Mouse (Mus musculus) layer of hippocampus, adult 2 months (tissue): ENCODE results near the gene Ampd1. TPM values are rescaled to one million over a fixed set of nuclear protein-coding genes. Genes with fewer than 3 reads are reported as not detected.
"Not testable (repeated sequence)": the region's sequence is repeated elsewhere in the genome, so short reads cannot be mapped to it uniquely, and the experiment has no call there.

ENCODE experiments used
- DNase-seq, 2 experiments: peaks; one replicate each; pipeline ENCODE4 v3.0.0; 2022; ENCODE audit warnings: low spot score in 2 of 2
- H3K27ac ChIP-seq: fragments of 200-600 bp; 2 replicates; pipeline ENCODE4 v1.8.1; 2022
- H3K4me3 ChIP-seq: fragments of 200-600 bp; 2 replicates; pipeline ENCODE4 v1.8.1; 2022; ENCODE audit warnings: mild to moderate bottlenecking
- CTCF ChIP-seq: fragments of 200-600 bp; conservative IDR thresholded peaks from 2 replicates; pipeline ENCODE4 v1.8.1; 2022; ENCODE audit warnings: antibody characterized with exemption, mild to moderate bottlenecking, moderate library complexity
- total RNA-seq, 2 experiments: library from RNA; stranded (reverse); gene quantifications; 2 replicates each; pipeline ENCODE4 v1.2.3; 2021

Gene Ampd1
- total RNA-seq, 2 experiments from 2014 or later: not detected

GRCm38 (mm10) chr3:103126138-103126537, 52.3 kb downstream of the Ampd1 start:
- Histone ChIP-seq H3K27ac (no peak overlapping the region), H3K4me3 (no peak overlapping the region)
- TF ChIP-seq CTCF: no peak
- DNase-seq: no peak

GRCm38 (mm10) chr3:103127177-103127576, 53.4 kb downstream of the Ampd1 start:
- H3K4me3 ChIP-seq: no peak overlapping the region
- DNase-seq: no peak
- no peak for TF ChIP-seq CTCF

GRCm38 (mm10) chr3:103127721-103128120, 53.9 kb downstream of the Ampd1 start:
- no peak for TF ChIP-seq CTCF
- no peak overlapping the region for H3K27ac ChIP-seq
- no peak for DNase-seq

More at GRCm38 (mm10) chr3:103127177-103127576, 53.4 kb downstream of the Ampd1 start:
- H3K27ac ChIP-seq: no peak overlapping the region

GRCm38 (mm10) chr3:103128251-103128650, 54.4 kb downstream of the Ampd1 start:
- no peak for DNase-seq
- Histone ChIP-seq H3K4me3 (no peak overlapping the region), H3K27ac (no peak overlapping the region)
- TF ChIP-seq CTCF: no peak

More at GRCm38 (mm10) chr3:103127721-103128120, 53.9 kb downstream of the Ampd1 start:
- no peak overlapping the region for H3K4me3 ChIP-seq

- DNase-seq: no peak
Measured at GRCm38 (mm10) chr3:103129367-103130159, 55.7 kb downstream of the Ampd1 start.

GRCm38 (mm10) chr3:103130236-103130751, 56.5 kb downstream of the Ampd1 start:
- TF ChIP-seq CTCF: no peak
- peak in 1 of 2 experiments; percentile 15 for DNase-seq
- peak overlapping the region; percentile 22; the same call in 1 of the 2 replicates for H3K4me3 ChIP-seq
- H3K27ac ChIP-seq: peak overlapping the region; percentile 46; the same call in 1 of the 2 replicates

More at GRCm38 (mm10) chr3:103129367-103130159, 55.7 kb downstream of the Ampd1 start:
- Histone ChIP-seq H3K4me3 (no peak overlapping the region), H3K27ac (no peak overlapping the region)
- TF ChIP-seq CTCF: no peak

- TF ChIP-seq CTCF: no peak
- no peak overlapping the region for H3K27ac ChIP-seq
- no peak overlapping the region for H3K4me3 ChIP-seq
- no peak for DNase-seq
Measured at GRCm38 (mm10) chr3:103133098-103133497, 59.3 kb downstream of the Ampd1 start.

GRCm38 (mm10) chr3:103136414-103137077, 62.7 kb downstream of the Ampd1 start:
- no peak for TF ChIP-seq CTCF
- Histone ChIP-seq H3K4me3 (no peak overlapping the region), H3K27ac (no peak overlapping the region)
- no peak for DNase-seq

GRCm38 (mm10) chr3:103139047-103139446, 65.2 kb downstream of the Ampd1 start:
- Histone ChIP-seq H3K4me3 (no peak overlapping the region), H3K27ac (peak overlapping the region; percentile 14; the same call in 1 of the 2 replicates)
- no peak for TF ChIP-seq CTCF
- no peak for DNase-seq

GRCm38 (mm10) chr3:103140095-103140838, 66.5 kb downstream of the Ampd1 start:
- H3K4me3 ChIP-seq, DNase-seq: not testable (repeated sequence)
- H3K27ac ChIP-seq: peak overlapping the region; percentile 33; the same call in 1 of the 2 replicates

GRCm38 (mm10) chr3:103141287-103141686, 67.5 kb downstream of the Ampd1 start:
- no peak overlapping the region for H3K4me3 ChIP-seq
- TF ChIP-seq CTCF: no peak
- no peak overlapping the region for H3K27ac ChIP-seq
- DNase-seq: no peak

- TF ChIP-seq CTCF: no peak
Measured at GRCm38 (mm10) chr3:103142366-103142765, 68.6 kb downstream of the Ampd1 start.

More at GRCm38 (mm10) chr3:103142366-103142765, 68.6 kb downstream of the Ampd1 start:
- Histone ChIP-seq H3K4me3 (no peak overlapping the region), H3K27ac (no peak overlapping the region)
- DNase-seq: no peak
